Mouse (Mus musculus) bone marrow macrophage, adult 2 months (primary cell): Measurements from ENCODE around the gene Cyb5r1.

Source experiments
- CTCF ChIP-seq: IDR thresholded peaks from 2 replicates; pipeline ENCODE4 v1.5.1; 2012; ENCODE audit warnings: low read depth, mild to moderate bottlenecking, low read length, moderate library complexity
- POLR2A ChIP-seq: IDR thresholded peaks from 2 replicates; pipeline ENCODE4 v1.6.1; 2012; ENCODE audit warnings: mild to moderate bottlenecking, low read depth, low read length, borderline replicate concordance

- TF ChIP-seq POLR2A (no peak), CTCF (no peak)
These were observed 37.0 kb downstream of the Cyb5r1 start for GRCm38 (mm10) chr1:134442394-134442793.
